ENCODE assay signal across 16 mouse cellular contexts in genomic region chr2:93249058-93249457, GRCm38 (mm10).
A peak's percentile ranks its signal among the peaks of the same experiment; 100 is the strongest.
DNase-seq lines count a peak whose midpoint lies in the region; ATAC-seq and TF ChIP-seq lines count a peak whose summit lies in the region.
"Had no signal": no experiment of that assay in that cellular context is flagged by ENCODE, and none has a peak within 500 bp of the region (broad histone marks: within the 10 kb centered on the region; RNA-seq: fewer than 3 reads in every experiment).

No protein-coding gene starts in this region.

- no peak overlapping the region for H3K4me2 ChIP-seq in kidney, embryonic 15.5 days
- H3K4me2 ChIP-seq in hindbrain, embryonic 14.5 days (replicated peaks), result no peak overlapping the region
- H3K4me2 ChIP-seq in neural tube, embryonic 14.5 days (ENCODE audit: low read depth, low read length), result no peak overlapping the region
- H3K4me2 ChIP-seq: liver, embryonic 13.5 days; stomach, embryonic 15.5 days had no signal

- DNase-seq in kidney, postnatal 14 days, result no peak
- DNase-seq in fat pad, adult 2 months (ENCODE audit: extremely low read depth, low read depth, low spot score), result peak; percentile 19
- no peak for DNase-seq in hindbrain, embryonic 14.5 days (ENCODE audit: low spot score)
- no peak for DNase-seq in lung, adult 2 months
- no peak for DNase-seq in adrenal gland, postnatal 25 days
- DNase-seq: cerebellum, postnatal 25 days; heart, postnatal 36 days; kidney, adult 2 months; liver, embryonic 13.5 days; spleen, adult 18-20 months had no signal

- no peaks in the 10 kb centered on the region for H3K27me3 ChIP-seq in kidney, embryonic 15.5 days
- H3K27me3 ChIP-seq in hindbrain, embryonic 14.5 days (ENCODE audit: control insufficient read depth, insufficient read depth, low read length), result no peaks in the 10 kb centered on the region
- H3K27me3 ChIP-seq in neural tube, embryonic 14.5 days (ENCODE audit: control insufficient read depth, insufficient read depth, low read length), result no peaks in the 10 kb centered on the region
- H3K27me3 ChIP-seq: liver, embryonic 13.5 days; stomach, embryonic 15.5 days had no signal

- H3K9ac ChIP-seq in kidney, embryonic 15.5 days, result no peak overlapping the region
- H3K9ac ChIP-seq in hindbrain, embryonic 14.5 days, result 0 out of 2 replicates have a peak overlapping the region, but pooled peaks have one; percentile 22
- H3K9ac ChIP-seq in neural tube, embryonic 14.5 days (replicated peaks; ENCODE audit: low read depth, low read length), result no peak overlapping the region
- H3K9ac ChIP-seq: liver, embryonic 13.5 days; stomach, embryonic 15.5 days had no signal

- no peak for TF ChIP-seq CTCF in lung, adult 2 months (IDR thresholded peaks at IDR 0.05; ENCODE audit: insufficient read depth, low read length)

- no peak for TF ChIP-seq POLR2A in lung, adult 2 months (IDR thresholded peaks at IDR 0.05; ENCODE audit: borderline replicate concordance, extremely low read depth, low read depth, low read length)

- no peak overlapping the region for H3K4me3 ChIP-seq in kidney, embryonic 15.5 days (replicated peaks)
- no peak overlapping the region for H3K4me3 ChIP-seq in hindbrain, embryonic 14.5 days (replicated peaks; ENCODE audit: low read length)
- H3K4me3 ChIP-seq in neural tube, embryonic 14.5 days (ENCODE audit: low read depth, low read length), result no peak overlapping the region
- H3K4me3 ChIP-seq in lung, adult 2 months (replicated peaks; ENCODE audit: extremely low read depth, low read depth, low read length), result no peak overlapping the region
- H3K4me3 ChIP-seq: liver, embryonic 13.5 days; megakaryocyte, embryonic 14.5 days; stomach, embryonic 15.5 days had no signal

- 70% methylated on average over 6 of the region's 6 CpGs for WGBS in kidney, embryonic 15.5 days
- WGBS in hindbrain, embryonic 14.5 days, result 58% methylated on average over 6 of the region's 6 CpGs
- 42% methylated on average over 6 of the region's 6 CpGs for WGBS in neural tube, embryonic 14.5 days
- 84% methylated on average over 6 of the region's 6 CpGs for WGBS in lung, adult 2 months

- H3K9me3 ChIP-seq in kidney, embryonic 15.5 days (replicated peaks), result no peaks in the 10 kb centered on the region
- no peaks in the 10 kb centered on the region for H3K9me3 ChIP-seq in hindbrain, embryonic 14.5 days (ENCODE audit: control insufficient read depth, low read length)
- no peaks in the 10 kb centered on the region for H3K9me3 ChIP-seq in neural tube, embryonic 14.5 days (ENCODE audit: control insufficient read depth, low read length)
- H3K9me3 ChIP-seq: liver, embryonic 13.5 days; megakaryocyte, embryonic 14.5 days; stomach, embryonic 15.5 days had no signal

- 0 out of 2 replicates have a peak, but pooled peaks have one; percentile 26 for ATAC-seq in kidney, embryonic 15.5 days (replicated peaks; ENCODE audit: low FRiP score)
- no peak for ATAC-seq in hindbrain, embryonic 14.5 days (ENCODE audit: low FRiP score)
- ATAC-seq in neural tube, embryonic 14.5 days (ENCODE audit: low read depth), result no peak
- ATAC-seq: activated CD4-positive, CD25-positive, alpha-beta regulatory T cell, adult 4 months; lung, postnatal 0 days had no signal

- 0 out of 2 replicates have a peak overlapping the region, but pooled peaks have one; percentile 3 for H3K27ac ChIP-seq in kidney, embryonic 15.5 days
- H3K27ac ChIP-seq in hindbrain, embryonic 14.5 days, result peak overlapping the region; percentile 58
- H3K27ac ChIP-seq in neural tube, embryonic 14.5 days (ENCODE audit: low read depth, low read length), result peak overlapping the region; percentile 62
- H3K27ac ChIP-seq: liver, embryonic 13.5 days; stomach, embryonic 15.5 days had no signal

- H3K36me3 ChIP-seq in kidney, embryonic 15.5 days, result no peaks in the 10 kb centered on the region
- no peaks in the 10 kb centered on the region for H3K36me3 ChIP-seq in hindbrain, embryonic 14.5 days (replicated peaks; ENCODE audit: control insufficient read depth, insufficient read depth)
- no peaks in the 10 kb centered on the region for H3K36me3 ChIP-seq in neural tube, embryonic 14.5 days (ENCODE audit: control insufficient read depth, insufficient read depth, low read length)
- H3K36me3 ChIP-seq: liver, embryonic 13.5 days; stomach, embryonic 15.5 days had no signal

- H3K4me1 ChIP-seq in kidney, embryonic 15.5 days, result peaks cover 38% of the 10 kb centered on the region
- H3K4me1 ChIP-seq in hindbrain, embryonic 14.5 days (replicated peaks; ENCODE audit: control insufficient read depth, insufficient read depth, low read length), result peaks cover 27% of the 10 kb centered on the region
- peaks cover 29% of the 10 kb centered on the region for H3K4me1 ChIP-seq in neural tube, embryonic 14.5 days (ENCODE audit: control insufficient read depth, insufficient read depth, low read length)
- H3K4me1 ChIP-seq in lung, adult 2 months (ENCODE audit: control insufficient read depth, insufficient read depth, low read length), result no peaks in the 10 kb centered on the region
- H3K4me1 ChIP-seq: liver, embryonic 13.5 days had no signal

Comparison
In these comparisons a context has a peak if more than half of its experiments do, and no peak if none do; other contexts are left out.
1. H3K27ac ChIP-seq: peak in every context shown above with its lines; median percentile 62 in neural tube, embryonic 14.5 days; 58 in hindbrain, embryonic 14.5 days; 3 in kidney, embryonic 15.5 days.